Mouse (Mus musculus): ENCODE results near the gene Fam166a.

- TF ChIP-seq CTCF (IDR thresholded peaks at IDR 0.05; ENCODE audit: low read depth) (no peak), EP300 (optimal IDR thresholded peaks at IDR 0.05) (no peak)
Observed at GRCm38 (mm10) chr2:25214444-25214843, 4.1 kb upstream of the Fam166a start, which contains the start of gene Stpg3.

All from stomach, postnatal 0 days (tissue).